Mouse (Mus musculus) olfactory bulb, adult 2 months (tissue): Measurements from ENCODE around the gene Cand2. TPM values are rescaled to one million over a fixed set of nuclear protein-coding genes. Genes with fewer than 3 reads are reported as not detected.
A peak's percentile ranks its signal among the peaks of the same experiment; 100 is the strongest.

ENCODE experiments used
- H3K27ac ChIP-seq: fragments of 200-500 bp; 2 replicates; pipeline ENCODE4 v1.5.1; 2012; ENCODE audit warnings: low read depth, low read length; ENCODE audit not compliant: insufficient read depth
- H3K4me1 ChIP-seq: fragments of 200-500 bp; 2 replicates; pipeline ENCODE4 v1.6.1; 2012; ENCODE audit warnings: low read length; ENCODE audit not compliant: control insufficient read depth, insufficient read depth
- H3K4me3 ChIP-seq: fragments of 200-500 bp; 2 replicates; pipeline ENCODE4 v1.5.1; 2012; ENCODE audit warnings: mild to moderate bottlenecking, low read depth, low read length, moderate library complexity; ENCODE audit not compliant: insufficient read depth
- CTCF ChIP-seq: fragments of 200-500 bp; IDR thresholded peaks from 2 replicates; pipeline ENCODE4 v1.5.1; 2012; ENCODE audit warnings: low read depth, mild to moderate bottlenecking, low read length, moderate library complexity; ENCODE audit not compliant: insufficient read depth
- POLR2A ChIP-seq: fragments of 200-500 bp; IDR thresholded peaks from 2 replicates; pipeline ENCODE4 v1.6.1; 2012; ENCODE audit warnings: mild to moderate bottlenecking, low read depth, low read length, moderate library complexity; ENCODE audit not compliant: insufficient read depth
- WGBS: fragments of 180-500 bp; shearing (Covaris S2); methylation state at CpG from one replicate; pipeline ENCODE4 v1.1.7; 2018; 5-methylcytosine and 5-hydroxymethylcytosine counted together
- polyA plus RNA-seq: library from polyadenylated mRNA; stranded (reverse); fragments of >200 nt; gene quantifications from 2 replicates; pipeline ENCODE4 v1.2.4, GENCODE M21; 2012; ENCODE audit warnings: low replicate concordance; ENCODE audit not compliant: missing spikeins, insufficient read depth, insufficient read length

The Cand2 gene
- polyA plus RNA-seq, 1 experiment, result not detected

GRCm38 (mm10) chr6:115770852-115771251 lies 3.5 kb upstream of the Cand2 start:
- WGBS, result 81% methylated on average over 4 of the region's 4 CpGs
- Histone ChIP-seq H3K4me1 (peaks cover 16% of the 10 kb centered on the region), H3K4me3 (no peak overlapping the region), H3K27ac (no peak overlapping the region)
- TF ChIP-seq POLR2A, result no peak
- TF ChIP-seq CTCF, result no peak

DNA sequence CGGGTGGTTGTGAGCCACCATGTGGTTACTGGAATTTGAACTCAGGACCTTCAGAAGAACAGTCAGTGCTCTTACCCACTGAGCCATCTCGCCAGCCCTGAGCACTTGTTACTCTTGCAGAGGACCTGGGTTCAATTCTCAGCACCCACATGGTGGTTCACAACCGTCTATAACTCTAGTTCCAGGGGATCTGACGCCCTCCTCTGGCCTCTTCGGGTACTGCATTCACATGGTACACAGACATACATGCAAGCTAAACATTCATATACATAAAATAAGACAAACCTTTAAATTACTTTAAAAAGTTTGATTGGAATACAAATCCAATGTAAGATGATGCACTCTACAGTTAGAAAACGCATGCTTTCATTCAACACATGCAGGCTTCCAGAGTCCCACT lies 2.1 kb upstream of the Cand2 start:
- Histone ChIP-seq H3K4me1 (peaks cover 18% of the 10 kb centered on the region), H3K27ac (no peak overlapping the region), H3K4me3 (no peak overlapping the region)
- TF ChIP-seq POLR2A (no peak), CTCF (no peak)
- 85% methylated on average over 6 of the region's 6 CpGs for WGBS

GRCm38 (mm10) chr6:115772604-115773003 lies 1.7 kb upstream of the Cand2 start:
- Histone ChIP-seq H3K27ac (no peak overlapping the region), H3K4me1 (peaks cover 18% of the 10 kb centered on the region), H3K4me3 (no peak overlapping the region)
- TF ChIP-seq CTCF (no peak), POLR2A (no peak)
- WGBS, result 100% methylated on average over 1 of the region's 1 CpGs

- TF ChIP-seq POLR2A, result no peak
- TF ChIP-seq CTCF, result no peak
- H3K27ac ChIP-seq, result no peak overlapping the region
- 2% methylated on average over 14 of the region's 14 CpGs for WGBS
- H3K4me1 ChIP-seq, result peaks cover 18% of the 10 kb centered on the region
- H3K4me3 ChIP-seq, result peak overlapping the region; percentile 59
These were observed 348 bp upstream of the Cand2 start for GRCm38 (mm10) chr6:115773966-115774413.

DNA sequence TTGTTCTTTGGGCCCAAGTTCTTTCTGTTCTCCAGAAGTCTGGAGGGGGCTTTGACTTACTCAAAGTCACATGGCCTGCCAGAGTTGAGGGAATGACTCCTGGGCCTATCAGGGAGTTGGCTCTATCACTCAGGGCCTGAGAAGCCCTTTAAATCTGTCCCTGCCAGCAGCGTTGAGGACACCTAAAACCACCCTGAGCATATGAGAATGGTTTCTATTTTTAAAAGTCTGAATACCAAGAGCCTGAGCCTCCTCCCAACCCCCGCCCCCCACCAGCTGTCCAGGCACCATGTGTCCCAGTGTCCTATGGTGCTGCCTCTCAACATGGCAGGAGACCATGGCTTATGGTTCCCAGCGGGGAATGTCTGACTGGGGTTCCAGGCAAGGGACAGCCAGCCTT lies 1.5 kb downstream of the Cand2 start:
- 57% methylated on average over 3 of the region's 3 CpGs for WGBS
- TF ChIP-seq CTCF, result no peak
- TF ChIP-seq POLR2A, result no peak
- H3K4me3 ChIP-seq, result no peak overlapping the region
- peaks cover 18% of the 10 kb centered on the region for H3K4me1 ChIP-seq
- no peak overlapping the region for H3K27ac ChIP-seq

GRCm38 (mm10) chr6:115776363-115776762 lies 2.0 kb downstream of the Cand2 start:
- peaks cover 18% of the 10 kb centered on the region for H3K4me1 ChIP-seq
- no peak overlapping the region for H3K27ac ChIP-seq
- 55% methylated on average over 9 of the region's 9 CpGs for WGBS
- TF ChIP-seq POLR2A (no peak), CTCF (no peak)
- no peak overlapping the region for H3K4me3 ChIP-seq

GRCm38 (mm10) chr6:115782781-115783180 lies 8.4 kb downstream of the Cand2 start:
- Histone ChIP-seq H3K27ac (no peak overlapping the region), H3K4me3 (no peak overlapping the region), H3K4me1 (no peaks in the 10 kb centered on the region)
- TF ChIP-seq CTCF (no peak), POLR2A (no peak)
- WGBS, result 97% methylated on average over 3 of the region's 3 CpGs

DNA sequence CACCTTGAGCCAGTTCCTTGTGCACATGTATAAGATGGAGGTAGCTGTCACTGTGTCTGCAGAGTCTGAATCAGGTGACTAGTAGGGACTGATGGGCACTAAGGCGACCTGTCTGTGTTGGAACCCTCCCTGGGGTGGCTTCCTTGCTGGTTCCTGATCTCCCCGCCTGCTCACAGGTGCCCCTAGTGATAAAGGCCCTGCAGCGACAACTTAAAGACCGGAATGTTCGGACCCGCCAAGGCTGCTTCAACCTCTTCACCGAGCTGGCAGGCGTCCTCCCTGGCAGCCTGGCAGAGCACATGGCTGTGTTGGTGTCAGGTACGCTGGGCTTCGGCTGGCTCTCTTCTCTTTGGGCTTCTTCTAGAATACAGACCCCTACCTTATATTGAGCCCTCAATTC lies 16.7 kb downstream of the Cand2 start:
- Histone ChIP-seq H3K4me3 (no peak overlapping the region), H3K27ac (no peak overlapping the region), H3K4me1 (peaks cover 16% of the 10 kb centered on the region)
- 90% methylated on average over 10 of the region's 10 CpGs for WGBS
- no peak for TF ChIP-seq POLR2A

DNA sequence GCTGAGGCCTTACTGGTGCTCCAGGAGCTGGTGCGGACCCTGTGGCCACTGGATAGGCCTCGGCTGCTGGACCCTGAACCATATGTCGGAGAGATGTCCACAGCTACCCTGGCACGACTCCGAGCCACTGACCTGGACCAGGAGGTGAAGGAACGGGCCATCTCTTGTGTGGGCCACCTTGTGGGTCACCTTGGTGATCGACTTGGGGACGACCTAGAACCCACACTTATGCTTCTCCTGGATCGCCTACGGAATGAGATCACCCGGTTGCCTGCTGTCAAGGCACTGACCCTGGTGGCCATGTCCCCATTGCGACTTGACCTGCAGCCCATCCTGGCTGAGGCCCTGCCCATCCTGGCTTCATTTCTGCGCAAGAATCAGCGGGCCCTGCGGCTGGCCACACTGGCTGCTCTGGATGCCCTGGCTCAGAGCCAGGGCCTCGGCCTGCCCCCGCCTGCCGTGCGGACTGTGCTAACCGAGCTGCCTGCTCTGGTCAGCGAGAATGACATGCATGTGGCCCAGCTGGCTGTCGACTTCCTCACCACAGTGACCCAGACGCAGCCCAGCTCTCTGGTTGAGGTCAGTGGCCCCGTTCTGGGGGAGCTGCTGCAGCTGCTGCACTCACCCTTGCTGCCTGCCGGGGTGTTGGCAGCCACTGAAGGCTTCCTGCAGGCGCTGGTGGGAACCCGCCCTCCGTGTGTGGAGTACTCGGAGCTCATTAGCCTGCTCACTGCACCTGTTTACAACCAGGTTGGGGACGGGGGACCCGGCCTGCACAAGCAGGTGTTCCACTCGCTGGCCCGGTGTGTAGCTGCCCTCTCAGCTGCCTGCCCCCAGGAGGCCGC lies 17.7 kb downstream of the Cand2 start:
- H3K27ac ChIP-seq, result no peak overlapping the region
- peaks cover 16% of the 10 kb centered on the region for H3K4me1 ChIP-seq
- TF ChIP-seq CTCF, result no peak
- no peak for TF ChIP-seq POLR2A
- WGBS, result 66% methylated on average over 34 of the region's 34 CpGs
- no peak overlapping the region for H3K4me3 ChIP-seq
